Mouse (Mus musculus) heart, embryonic 14.5 days (tissue): ENCODE results near the gene Olfr790. TPM values are rescaled to one million over a fixed set of nuclear protein-coding genes. Genes with fewer than 3 reads are reported as not detected.

Experiments
- ATAC-seq: fragments of 200-750 bp; cut with Nextera tagmentation; 2 replicates; pipeline ENCODE4 v1.8.0; 2017; ENCODE audit warnings: low read depth, moderate TSS enrichment; ENCODE audit not compliant: insufficient number of reproducible peaks, insufficient read depth, low FRiP score
- H3K27ac ChIP-seq, 2 experiments: fragments of 200-500 bp in 1 of 2; fragments of 300-500 bp in 1 of 2; sonication (generic) in 1 of 2; replicated peaks in 1 of 2; 2 replicates each; pipeline ENCODE4 v1.5.1; 2012 to 2014; ENCODE audit warnings: low read depth in 2 of 2, low read length in 2 of 2, control low read depth in 1 of 2, mild to moderate bottlenecking in 1 of 2, mixed read lengths in 1 of 2; ENCODE audit not compliant: control insufficient read depth in 1 of 2, insufficient read depth in 1 of 2
- H3K27me3 ChIP-seq: fragments of 300-500 bp; sonication (generic); 2 replicates; pipeline ENCODE4 v1.6.1; 2014; ENCODE audit warnings: mild to moderate bottlenecking, low read length, control low read depth; ENCODE audit not compliant: control insufficient read depth, insufficient read depth
- H3K36me3 ChIP-seq: fragments of 300-500 bp; sonication (generic); 2 replicates; pipeline ENCODE4 v1.6.1; 2014; ENCODE audit warnings: mild to moderate bottlenecking, control low read depth, low read length, mixed read lengths; ENCODE audit not compliant: control insufficient read depth, insufficient read depth
- H3K4me1 ChIP-seq, 2 experiments: fragments of 200-500 bp in 1 of 2; fragments of 300-500 bp in 1 of 2; sonication (generic) in 1 of 2; 2 replicates each; pipeline ENCODE4 v1.6.1; 2012 to 2014; ENCODE audit warnings: low read length in 2 of 2, control low read depth in 1 of 2, mixed read lengths in 1 of 2; ENCODE audit not compliant: control insufficient read depth in 2 of 2, insufficient read depth in 2 of 2
- H3K4me2 ChIP-seq: fragments of 300-500 bp; sonication (generic); 2 replicates; pipeline ENCODE4 v1.6.1; 2014; ENCODE audit warnings: mild to moderate bottlenecking, low read length
- H3K4me3 ChIP-seq, 2 experiments: fragments of 200-500 bp in 1 of 2; fragments of 300-500 bp in 1 of 2; sonication (generic) in 1 of 2; 2 replicates each; pipeline ENCODE4 v1.5.1; 2012 to 2014; ENCODE audit warnings: low read length in 2 of 2, mild to moderate bottlenecking in 2 of 2, control low read depth in 1 of 2, low read depth in 1 of 2, moderate library complexity in 1 of 2; ENCODE audit not compliant: control insufficient read depth in 1 of 2, insufficient read depth in 1 of 2
- H3K9ac ChIP-seq: fragments of 300-500 bp; sonication (generic); 2 replicates; pipeline ENCODE4 v1.6.1; 2014; ENCODE audit warnings: mild to moderate bottlenecking, low read length
- H3K9me3 ChIP-seq: fragments of 300-500 bp; sonication (generic); 2 replicates; pipeline ENCODE4 v1.6.1; 2016; ENCODE audit warnings: low read length, control low read depth; ENCODE audit not compliant: control insufficient read depth
- WGBS: fragments of 180-500 bp; shearing (Covaris S2); extraction: QIAGEN DNeasy Blood & Tissue Kit; methylation state at CpG from one replicate; pipeline ENCODE4 v1.1.7; 2014; 5-methylcytosine and 5-hydroxymethylcytosine counted together
- polyA plus RNA-seq: library from polyadenylated mRNA; unstranded; fragments of >200 nt; fragmentation: Nextera tagmentation; extraction: Ambion mirVana; gene quantifications from 2 replicates; pipeline ENCODE4 v1.2.1, GENCODE M21; 2014

Olfr790 gene
- polyA plus RNA-seq: not detected in 2 replicates

GRCm38 (mm10) chr10:129498192-129498591, at the start of gene Olfr790:
Gene Olfr790, plus strand, starts transcription at chr10:129498492.
- H3K36me3 ChIP-seq: no peaks in the 10 kb centered on the region
- H3K9ac ChIP-seq: no peak within 1 kb of the TSS
- H3K27ac ChIP-seq: no peak within 1 kb of the TSS
- ATAC-seq: no peak
- H3K4me3 ChIP-seq: no peak within 1 kb of the TSS
- H3K9me3 ChIP-seq: no peaks in the 10 kb centered on the region
- no peak within 1 kb of the TSS for H3K4me2 ChIP-seq
- H3K27me3 ChIP-seq: no peaks in the 10 kb centered on the region
- no peaks in the 10 kb centered on the region for H3K4me1 ChIP-seq

DNA sequence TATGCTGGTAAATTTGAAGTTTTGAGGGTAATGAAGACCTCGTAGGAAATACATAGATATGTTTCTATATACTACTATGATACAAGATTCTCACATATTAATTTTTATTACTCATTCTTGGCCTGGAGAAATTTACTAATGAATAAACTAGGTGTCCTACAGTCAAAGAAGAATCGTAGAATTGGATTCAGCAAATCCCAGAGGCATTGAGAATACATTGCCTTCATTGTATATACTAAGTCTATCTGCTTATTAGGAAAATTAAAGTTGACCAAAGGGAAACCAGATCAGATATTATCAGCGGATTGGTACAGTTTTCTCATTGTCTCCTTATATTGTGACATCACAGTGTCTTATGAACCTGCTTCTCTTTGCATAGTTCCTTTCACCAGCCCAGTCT, 36.7 kb upstream of the Olfr790 start, which contains the start of gene Olfr787:
TSS of gene Olfr787 (plus strand) at position 301 of the 400 bp plus-strand sequence.
- Histone ChIP-seq H3K9me3 (no peaks in the 10 kb centered on the region), H3K9ac (no peak within 1 kb of the TSS), H3K27me3 (no peaks in the 10 kb centered on the region), H3K4me2 (no peak within 1 kb of the TSS), H3K36me3 (no peaks in the 10 kb centered on the region), H3K4me1 (no peaks in the 10 kb centered on the region), H3K27ac (no peak within 1 kb of the TSS), H3K4me3 (no peak within 1 kb of the TSS)
- WGBS: 63% methylated on average over 3 of the region's 3 CpGs
- ATAC-seq: no peak

- no peak within 1 kb of the TSS for H3K4me2 ChIP-seq
- H3K9me3 ChIP-seq: no peaks in the 10 kb centered on the region
- no peaks in the 10 kb centered on the region for H3K36me3 ChIP-seq
- no peak within 1 kb of the TSS for H3K27ac ChIP-seq
- no peak within 1 kb of the TSS for H3K4me3 ChIP-seq
- H3K9ac ChIP-seq: no peak within 1 kb of the TSS
- no peak for ATAC-seq
- no peaks in the 10 kb centered on the region for H3K4me1 ChIP-seq
- no peaks in the 10 kb centered on the region for H3K27me3 ChIP-seq
These were observed 27.6 kb upstream of the Olfr790 start, which contains the start of gene Olfr788 for GRCm38 (mm10) chr10:129470698-129471097. Gene Olfr788, plus strand, starts transcription at chr10:129470998.

DNA sequence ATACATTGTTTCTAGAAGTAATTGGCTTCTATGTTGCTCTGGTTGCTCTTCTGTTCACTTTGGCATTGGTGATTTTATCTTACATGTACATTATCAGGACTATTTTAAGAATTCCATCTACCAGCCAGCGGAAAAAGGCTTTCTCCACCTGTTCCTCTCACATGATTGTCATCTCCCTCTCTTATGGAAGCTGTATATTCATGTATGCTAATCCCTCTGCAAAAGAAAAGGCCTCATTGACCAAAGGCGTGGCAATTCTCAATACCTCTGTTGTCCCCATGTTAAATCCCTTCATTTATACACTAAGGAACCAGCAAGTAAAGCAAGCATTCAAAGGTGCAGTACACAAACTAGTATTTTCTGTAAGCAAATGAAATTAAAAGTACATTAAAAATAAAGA, 25.0 kb upstream of the Olfr790 start:
- Histone ChIP-seq H3K4me2 (no peak overlapping the region), H3K27ac (no peak overlapping the region), H3K4me3 (no peak overlapping the region), H3K36me3 (no peaks in the 10 kb centered on the region), H3K9me3 (no peaks in the 10 kb centered on the region), H3K9ac (no peak overlapping the region), H3K4me1 (no peaks in the 10 kb centered on the region), H3K27me3 (no peaks in the 10 kb centered on the region)
- 55% methylated on average over 2 of the region's 2 CpGs for WGBS
- no peak for ATAC-seq

GRCm38 (mm10) chr10:129473723-129474122, 24.6 kb upstream of the Olfr790 start:
- no peak for ATAC-seq
- H3K36me3 ChIP-seq: no peaks in the 10 kb centered on the region
- H3K27ac ChIP-seq: no peak overlapping the region
- no peak overlapping the region for H3K4me3 ChIP-seq
- no peaks in the 10 kb centered on the region for H3K27me3 ChIP-seq
- H3K9me3 ChIP-seq: no peaks in the 10 kb centered on the region
- H3K4me1 ChIP-seq: no peaks in the 10 kb centered on the region
- H3K4me2 ChIP-seq: no peak overlapping the region
- no peak overlapping the region for H3K9ac ChIP-seq

- Histone ChIP-seq H3K27me3 (no peaks in the 10 kb centered on the region), H3K36me3 (no peaks in the 10 kb centered on the region), H3K27ac (no peak within 1 kb of the TSS), H3K4me1 (no peaks in the 10 kb centered on the region), H3K9me3 (no peaks in the 10 kb centered on the region), H3K4me3 (no peak within 1 kb of the TSS), H3K9ac (no peak within 1 kb of the TSS), H3K4me2 (no peak within 1 kb of the TSS)
- no peak for ATAC-seq
- WGBS: 37% methylated on average over 2 of the region's 2 CpGs
These were observed 13.8 kb upstream of the Olfr790 start, which contains the start of gene Olfr789 for GRCm38 (mm10) chr10:129484452-129484851. Gene Olfr789, plus strand, starts transcription at chr10:129484752.

DNA sequence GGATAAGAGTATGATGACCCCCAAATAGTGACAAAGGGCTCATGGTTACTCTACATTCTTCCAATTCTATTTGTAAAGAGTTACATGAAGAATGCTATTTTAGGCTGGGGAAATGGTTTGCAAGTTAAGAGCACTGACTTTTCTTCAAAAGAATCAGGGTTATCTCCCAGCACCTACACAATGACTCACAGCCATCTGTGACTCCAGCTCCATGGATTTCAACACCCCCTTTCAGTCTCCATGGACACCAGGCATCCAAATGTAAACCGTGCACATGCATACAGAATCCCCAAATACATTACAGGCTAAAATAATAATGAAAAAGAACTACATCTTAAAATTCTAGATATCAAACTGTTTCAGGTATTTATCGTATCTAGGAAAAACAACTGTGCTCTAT, 8.2 kb upstream of the Olfr790 start:
- Histone ChIP-seq H3K36me3 (no peaks in the 10 kb centered on the region), H3K27ac (no peak overlapping the region), H3K9ac (no peak overlapping the region), H3K4me2 (no peak overlapping the region), H3K4me3 (no peak overlapping the region), H3K4me1 (no peaks in the 10 kb centered on the region), H3K27me3 (no peaks in the 10 kb centered on the region), H3K9me3 (no peaks in the 10 kb centered on the region)
- ATAC-seq: no peak
- WGBS: 63% methylated on average over 2 of the region's 2 CpGs

DNA sequence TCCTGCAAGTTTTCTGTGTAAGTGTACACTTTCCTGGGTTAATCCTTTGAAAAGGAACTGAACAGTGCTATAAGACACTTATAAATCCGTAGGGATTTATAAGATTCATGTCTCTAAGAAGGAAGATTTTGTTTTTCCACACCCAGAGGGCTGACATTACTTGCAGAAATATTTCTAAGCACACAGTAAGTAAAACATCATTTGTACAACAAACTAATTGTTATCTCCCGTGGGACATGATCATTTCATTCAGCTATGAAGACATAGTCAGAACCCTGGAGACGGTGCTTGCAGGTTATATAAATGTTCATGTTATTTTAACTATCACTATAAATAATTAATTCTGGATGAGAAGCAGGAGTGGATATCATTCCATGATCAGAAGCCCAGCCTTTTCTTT, 23.2 kb downstream of the Olfr790 start, which contains the start of gene Olfr791:
TSS of gene Olfr791 (plus strand) at position 301 of the 400 bp plus-strand sequence.
- 63% methylated on average over 3 of the region's 3 CpGs for WGBS

More for the DNA sequence above, 23.2 kb downstream of the Olfr790 start, which contains the start of gene Olfr791:
- Histone ChIP-seq H3K27me3 (no peaks in the 10 kb centered on the region), H3K4me3 (no peak within 1 kb of the TSS), H3K9me3 (no peaks in the 10 kb centered on the region), H3K27ac (no peak within 1 kb of the TSS), H3K9ac (no peak within 1 kb of the TSS), H3K4me2 (no peak within 1 kb of the TSS), H3K36me3 (no peaks in the 10 kb centered on the region), H3K4me1 (no peaks in the 10 kb centered on the region)
- ATAC-seq: no peak
